In the genomic region with DNA sequence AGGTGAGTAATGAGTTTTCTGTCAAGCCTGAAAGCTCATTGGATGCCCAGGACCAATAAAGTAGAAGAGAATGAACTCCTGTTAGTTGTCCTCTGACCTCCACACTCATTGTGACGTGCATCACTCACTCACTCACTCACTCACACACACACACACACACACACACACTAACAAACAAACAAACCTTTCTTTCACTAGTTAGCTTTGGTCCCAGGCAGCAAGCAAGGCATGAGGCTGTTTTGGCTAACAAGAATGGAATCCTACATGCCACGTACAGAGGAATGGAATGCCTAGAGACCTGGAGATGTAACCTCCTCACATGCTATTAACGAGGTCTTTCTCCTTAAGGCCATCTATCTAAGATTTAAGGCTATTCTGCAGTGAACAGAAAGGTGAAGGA, we compare ENCODE assay signal across 24 mouse cellular contexts.
DNase-seq lines count a peak whose midpoint lies in the region; ATAC-seq and TF ChIP-seq lines count a peak whose summit lies in the region.
"Had no signal": no experiment of that assay in that cellular context is flagged by ENCODE, and none has a peak within 500 bp of the region (broad histone marks: within the 10 kb centered on the region; RNA-seq: fewer than 3 reads in every experiment).

No protein-coding gene starts in this region.

- no peak overlapping the region for H3K9ac ChIP-seq in heart, adult 2 months (ENCODE audit: low read depth, low read length)
- no peak overlapping the region for H3K9ac ChIP-seq in limb, embryonic 12.5 days (replicated peaks)
- H3K9ac ChIP-seq: embryonic facial prominence, embryonic 13.5 days; embryonic facial prominence, embryonic 15.5 days; forebrain, embryonic 12.5 days had no signal

- intact Hi-C loops in heart, adult 2 months (cut with DNase I) = no loop called here

- no peaks in the 10 kb centered on the region for H3K4me1 ChIP-seq in heart, adult 2 months (ENCODE audit: control insufficient read depth, insufficient read depth, low read length)
- H3K4me1 ChIP-seq in limb, embryonic 12.5 days (replicated peaks) = peaks cover 85% of the 10 kb centered on the region
- peaks cover 63% of the 10 kb centered on the region for H3K4me1 ChIP-seq in limb, embryonic 10.5 days
- no peaks in the 10 kb centered on the region for H3K4me1 ChIP-seq in lung, adult 2 months (ENCODE audit: control insufficient read depth, insufficient read depth, low read length)

- peak; percentile 53 for DNase-seq in heart, adult 11 months
- DNase-seq in heart, adult 2 months = no peak
- no peak for DNase-seq in limb, embryonic 10.5 days (ENCODE audit: low spot score)
- DNase-seq in Muller cell, postnatal 12 days (ENCODE audit: inconsistent ontology term) = peak; percentile 51
- DNase-seq in NIH3T3 (ENCODE audit: low read depth) = peak; percentile 57
- DNase-seq in lung, adult 2 months = no peak
- no peak for DNase-seq in layer of hippocampus, postnatal 36 days
- DNase-seq: adrenal gland, adult 2 months; adrenal gland, postnatal 10 days; adrenal gland, postnatal 25 days; cerebellum, adult 11 months; cerebellum, adult 18-20 months; cerebellum, adult 8-10 months; cerebellum, adult 9-11 months; cerebellum, postnatal 14 days; cerebellum, postnatal 36 days had no signal

- no peaks in the 10 kb centered on the region for H3K27me3 ChIP-seq in heart, adult 2 months (ENCODE audit: control insufficient read depth, insufficient read depth, low read length)
- H3K27me3 ChIP-seq in limb, embryonic 12.5 days = no peaks in the 10 kb centered on the region
- H3K27me3 ChIP-seq in limb, embryonic 10.5 days (ENCODE audit: low read depth, poor library complexity, severe bottlenecking) = no peaks in the 10 kb centered on the region
- H3K27me3 ChIP-seq: embryonic facial prominence, embryonic 13.5 days; embryonic facial prominence, embryonic 15.5 days; forebrain, embryonic 12.5 days had no signal

- no peak for TF ChIP-seq CTCF in heart, adult 2 months (IDR thresholded peaks at IDR 0.05)
- no peak for TF ChIP-seq CTCF in lung, adult 2 months (IDR thresholded peaks at IDR 0.05; ENCODE audit: insufficient read depth, low read length)

- H3K9me3 ChIP-seq in limb, embryonic 12.5 days = no peaks in the 10 kb centered on the region
- H3K9me3 ChIP-seq in limb, embryonic 10.5 days (replicated peaks) = no peaks in the 10 kb centered on the region
- H3K9me3 ChIP-seq: embryonic facial prominence, embryonic 13.5 days; embryonic facial prominence, embryonic 15.5 days; forebrain, embryonic 10.5 days; forebrain, embryonic 12.5 days had no signal

- ATAC-seq in limb, embryonic 12.5 days (ENCODE audit: insufficient number of reproducible peaks, insufficient read depth, low FRiP score, low TSS enrichment, low read depth) = no peak
- ATAC-seq: forebrain, embryonic 14.5 days; forebrain, embryonic 16.5 days had no signal

- 88% methylated on average over 3 of the region's 3 CpGs for WGBS in heart, adult 2 months
- 39% methylated on average over 3 of the region's 3 CpGs for WGBS in limb, embryonic 12.5 days
- 26% methylated on average over 3 of the region's 3 CpGs for WGBS in limb, embryonic 10.5 days
- 69% methylated on average over 3 of the region's 3 CpGs for WGBS in lung, adult 2 months

- no peak overlapping the region for H3K27ac ChIP-seq in heart, adult 2 months
- H3K27ac ChIP-seq in limb, embryonic 12.5 days = peak overlapping the region; percentile 8; the same call in 1 of the 2 replicates
- H3K27ac ChIP-seq in limb, embryonic 10.5 days = no peak overlapping the region; the same call in 1 of the 2 replicates
- H3K27ac ChIP-seq: embryonic facial prominence, embryonic 13.5 days; embryonic facial prominence, embryonic 15.5 days; forebrain, embryonic 10.5 days; forebrain, embryonic 12.5 days had no signal

- H3K4me2 ChIP-seq in limb, embryonic 12.5 days = no peak overlapping the region
- H3K4me2 ChIP-seq: embryonic facial prominence, embryonic 13.5 days; embryonic facial prominence, embryonic 15.5 days; forebrain, embryonic 12.5 days had no signal

- no peak for TF ChIP-seq EP300 in heart, adult 2 months (IDR thresholded peaks at IDR 0.05; ENCODE audit: insufficient read depth, low read depth, low read length)

- H3K79me2 ChIP-seq in heart, adult 2 months (replicated peaks; ENCODE audit: control insufficient read depth, insufficient read depth, low read length) = no peaks in the 10 kb centered on the region

- H3K4me3 ChIP-seq in heart, adult 2 months = no peak overlapping the region
- H3K4me3 ChIP-seq in limb, embryonic 12.5 days (replicated peaks) = no peak overlapping the region
- H3K4me3 ChIP-seq in limb, embryonic 10.5 days = no peak overlapping the region
- no peak overlapping the region for H3K4me3 ChIP-seq in lung, adult 2 months (replicated peaks; ENCODE audit: extremely low read depth, low read depth, low read length)
- H3K4me3 ChIP-seq: embryonic facial prominence, embryonic 13.5 days; embryonic facial prominence, embryonic 15.5 days; erythroblast, embryonic 14.5 days; forebrain, embryonic 10.5 days; forebrain, embryonic 12.5 days had no signal

- TF ChIP-seq POLR2A in heart, adult 2 months (IDR thresholded peaks at IDR 0.05; ENCODE audit: insufficient read depth, low read depth, low read length) = no peak
- TF ChIP-seq POLR2A in lung, adult 2 months (IDR thresholded peaks at IDR 0.05; ENCODE audit: borderline replicate concordance, extremely low read depth, low read depth, low read length) = no peak

- no peaks in the 10 kb centered on the region for H3K36me3 ChIP-seq in heart, adult 2 months (ENCODE audit: control insufficient read depth, insufficient read depth, low read length)
- peaks cover 5% of the 10 kb centered on the region; the same call in 1 of the 2 replicates for H3K36me3 ChIP-seq in limb, embryonic 12.5 days
- peaks cover 4% of the 10 kb centered on the region; the same call in 1 of the 2 replicates for H3K36me3 ChIP-seq in limb, embryonic 10.5 days
- H3K36me3 ChIP-seq: embryonic facial prominence, embryonic 15.5 days; forebrain, embryonic 10.5 days; forebrain, embryonic 12.5 days had no signal

Comparison
In these comparisons a context has a peak if more than half of its experiments do, and no peak if none do; other contexts are left out.
1. DNase-seq: peak in heart, adult 11 months (single experiment), Muller cell, postnatal 12 days (single experiment) and NIH3T3 (single experiment); none in heart, adult 2 months (0 of 2), limb, embryonic 10.5 days (single experiment), lung, adult 2 months (single experiment) and layer of hippocampus, postnatal 36 days (0 of 2).